Mouse (Mus musculus) embryo, embryonic 9.5 days (tissue): ENCODE measurements around the gene Npnt.

ENCODE experiments used
- DNase-seq: peaks from one replicate; pipeline ENCODE4 v3.0.0-alpha.2; 2017; ENCODE audit errors: extremely low spot score

Npnt gene

DNA sequence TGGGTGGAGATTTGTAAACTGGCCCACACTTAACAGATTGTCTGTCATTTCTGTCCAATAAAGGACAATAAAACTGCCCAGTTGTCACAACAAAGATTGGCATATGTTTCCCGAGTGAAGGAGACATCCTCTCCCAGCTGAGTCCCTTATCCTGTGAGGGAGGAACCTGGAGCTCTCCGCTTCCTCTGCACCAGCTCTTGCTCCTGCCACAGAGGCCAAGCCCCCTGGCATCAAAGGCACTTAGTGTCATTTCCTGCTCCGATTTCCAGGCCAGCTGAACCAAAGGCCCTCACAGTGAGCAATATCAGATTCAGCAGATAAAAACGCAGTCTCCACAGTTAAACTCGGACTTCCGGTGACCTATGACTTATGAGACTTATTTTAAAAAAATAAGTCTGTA is 93.4 kb downstream of the Npnt start:
- no peak for DNase-seq

DNA sequence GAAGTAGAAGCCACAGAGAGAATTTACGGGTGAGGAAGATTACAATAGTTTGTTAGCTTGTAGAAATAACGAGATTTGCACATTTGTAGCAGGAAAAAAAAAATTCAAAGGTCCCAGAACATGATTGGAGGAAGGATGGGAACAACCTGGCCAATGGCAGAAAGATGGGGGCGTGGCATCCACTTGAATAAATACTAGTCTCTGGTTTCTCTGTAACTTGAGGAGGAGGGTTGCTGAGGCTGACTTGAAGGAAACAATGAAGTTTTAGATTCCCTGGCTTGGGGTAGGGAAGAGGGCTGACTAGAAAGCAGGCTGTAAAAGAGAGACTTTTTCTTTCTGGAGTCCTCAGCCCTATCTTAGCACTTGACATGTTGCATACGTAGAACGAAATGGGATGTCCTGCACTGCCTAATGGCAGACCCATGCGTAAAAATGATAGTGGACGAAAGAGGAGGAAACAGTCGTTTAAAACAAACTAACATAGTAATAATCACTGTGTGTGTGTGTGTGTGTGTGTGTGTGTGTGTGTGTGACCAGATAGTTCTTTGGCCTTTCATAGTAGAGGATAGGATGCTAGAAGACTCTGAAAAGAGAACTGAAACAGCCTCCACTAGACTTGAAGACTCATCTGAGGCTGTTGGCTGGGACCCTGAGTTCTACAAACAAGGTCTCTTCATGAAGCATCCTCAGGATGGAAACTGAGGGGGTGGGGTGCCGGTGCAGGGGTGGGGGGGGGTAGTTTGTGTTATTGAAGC is 94.5 kb downstream of the Npnt start:
- DNase-seq: peak; percentile 43

DNA sequence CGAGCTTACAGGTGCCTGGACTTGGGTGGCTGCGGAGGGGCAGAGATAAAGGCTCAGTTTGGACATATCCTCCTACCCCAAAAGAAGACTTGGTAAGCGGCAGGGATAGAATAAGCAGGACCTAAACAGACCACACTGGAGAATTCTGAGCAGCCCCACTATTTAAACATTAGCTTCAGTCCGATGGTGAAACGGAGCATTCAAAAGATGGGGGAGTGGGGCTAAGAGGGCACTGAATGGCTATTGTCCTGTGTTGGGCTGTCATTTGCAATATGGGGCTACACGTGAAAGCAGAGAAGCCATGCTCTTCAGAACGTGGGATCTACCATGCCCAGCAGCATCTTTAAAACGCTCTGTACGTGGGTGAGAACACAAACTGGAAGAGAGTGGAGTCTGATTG is 95.8 kb downstream of the Npnt start:
- DNase-seq: no peak

DNA sequence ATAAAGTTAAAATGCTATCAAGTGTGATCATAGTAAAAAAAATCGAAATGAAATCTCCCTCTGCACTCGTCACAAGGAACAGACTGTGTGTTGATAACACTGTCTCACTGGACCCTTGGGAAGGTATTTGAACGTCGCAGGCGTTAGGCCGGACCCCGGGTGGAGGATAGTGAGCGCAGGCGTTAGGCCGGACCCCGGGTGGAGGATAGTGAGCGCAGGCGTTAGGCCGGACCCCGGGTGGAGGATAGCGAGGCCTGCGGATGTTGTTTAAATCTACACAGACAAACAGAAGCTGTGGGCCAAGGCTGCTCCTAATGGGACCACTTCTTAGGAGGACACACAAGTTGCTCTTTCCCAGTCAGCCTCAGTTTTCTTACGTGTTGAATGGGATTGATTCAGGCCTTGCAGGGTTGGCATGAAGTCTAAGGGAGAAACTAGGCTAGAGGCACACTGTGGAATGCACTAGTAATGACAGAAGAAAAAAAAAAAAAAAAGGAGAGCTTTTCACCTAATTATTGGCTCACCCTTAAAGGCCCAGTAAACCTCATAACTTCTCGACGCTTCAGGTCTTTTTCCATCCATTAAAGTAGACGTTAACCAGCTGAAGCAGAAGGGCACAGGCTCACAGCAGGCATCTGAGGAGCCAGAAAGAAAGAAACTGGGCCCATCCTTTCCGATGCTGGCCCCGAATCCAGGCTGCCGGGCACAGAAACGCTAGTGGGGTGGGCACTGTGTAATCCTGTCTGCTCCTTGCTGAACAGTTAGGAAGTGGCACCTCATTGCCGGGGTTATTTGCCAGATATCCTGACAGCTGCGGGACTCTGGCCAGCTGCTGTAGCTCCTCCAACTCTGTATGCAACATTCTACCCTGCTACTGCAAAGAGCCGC is 98.0 kb downstream of the Npnt start:
- DNase-seq: no peak

DNA sequence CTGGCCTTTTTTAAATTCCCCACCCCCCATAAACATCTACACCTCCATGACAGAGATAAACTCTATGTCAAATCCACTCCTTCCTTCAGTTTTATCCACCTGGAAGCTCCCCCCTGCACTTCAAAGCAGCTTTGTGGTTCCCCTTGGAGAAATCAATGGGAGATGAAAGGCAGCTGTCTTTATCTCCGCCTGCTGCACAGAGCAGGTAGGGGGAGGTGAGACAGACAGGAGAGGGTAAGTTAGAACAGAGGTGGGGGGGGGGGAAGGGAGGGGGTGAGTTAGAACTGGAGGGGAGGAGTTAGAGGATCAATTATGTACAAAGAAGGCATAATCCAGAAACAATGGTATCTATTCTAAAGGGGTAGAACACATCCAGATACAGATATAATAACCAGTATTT is 98.7 kb downstream of the Npnt start:
- no peak for DNase-seq

DNA sequence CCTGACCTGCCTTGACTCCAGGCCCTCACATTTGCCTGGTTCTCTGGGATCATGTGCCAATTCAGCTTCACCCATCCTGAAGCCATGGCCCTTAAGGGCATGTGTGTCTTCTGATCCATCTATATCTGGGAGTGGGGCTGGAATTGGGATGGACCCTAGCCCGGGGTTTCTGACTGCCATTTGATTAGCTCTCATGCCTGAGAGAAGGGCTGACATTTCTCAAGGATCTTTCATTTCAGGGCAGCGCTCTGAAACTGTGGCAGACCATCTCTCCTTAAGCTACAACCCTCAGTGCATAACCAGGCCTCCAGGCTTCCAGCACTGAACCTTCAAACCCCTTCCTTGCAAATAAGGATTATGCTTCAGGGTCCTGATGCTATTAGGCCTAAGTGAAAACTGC is 99.7 kb downstream of the Npnt start:
- DNase-seq: no peak

DNA sequence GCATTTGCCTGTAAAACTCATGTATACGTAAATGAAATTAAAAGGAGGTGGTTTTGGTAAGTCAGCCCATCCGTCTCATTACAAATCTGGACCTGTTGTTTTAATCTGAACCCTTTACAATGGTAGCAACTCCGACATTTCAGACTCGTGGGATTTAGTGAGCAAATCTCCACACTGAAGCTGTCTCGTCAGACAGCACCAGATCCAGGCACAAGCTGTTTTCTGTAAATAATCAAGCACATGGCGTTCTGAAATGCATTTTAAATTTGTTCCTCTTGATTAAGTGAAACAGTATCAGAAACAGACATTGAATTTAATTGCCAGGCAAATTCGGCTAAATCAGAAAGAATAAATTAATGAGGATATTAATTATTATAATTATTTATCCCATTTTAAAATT is 100.4 kb downstream of the Npnt start:
- no peak for DNase-seq

DNA sequence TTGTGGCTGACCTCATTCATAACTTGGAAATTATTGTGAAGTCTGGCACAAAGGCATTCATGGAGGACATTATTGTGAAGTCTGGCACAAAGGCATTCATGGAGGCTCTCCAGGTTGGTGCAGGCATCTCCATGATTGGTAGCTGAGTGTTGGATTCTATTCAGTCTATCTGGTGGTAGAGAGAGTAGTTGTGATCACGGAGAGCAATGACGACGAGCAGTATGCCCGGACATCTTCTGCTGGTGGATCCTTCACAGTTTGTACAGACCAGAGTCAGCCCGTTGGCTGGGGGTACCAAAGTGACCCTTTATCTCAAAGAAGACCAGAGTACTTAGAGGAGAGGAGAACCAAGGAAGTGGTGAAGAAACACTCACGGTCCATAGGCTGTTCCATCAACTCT is 107.4 kb downstream of the Npnt start:
- no peak for DNase-seq

DNA sequence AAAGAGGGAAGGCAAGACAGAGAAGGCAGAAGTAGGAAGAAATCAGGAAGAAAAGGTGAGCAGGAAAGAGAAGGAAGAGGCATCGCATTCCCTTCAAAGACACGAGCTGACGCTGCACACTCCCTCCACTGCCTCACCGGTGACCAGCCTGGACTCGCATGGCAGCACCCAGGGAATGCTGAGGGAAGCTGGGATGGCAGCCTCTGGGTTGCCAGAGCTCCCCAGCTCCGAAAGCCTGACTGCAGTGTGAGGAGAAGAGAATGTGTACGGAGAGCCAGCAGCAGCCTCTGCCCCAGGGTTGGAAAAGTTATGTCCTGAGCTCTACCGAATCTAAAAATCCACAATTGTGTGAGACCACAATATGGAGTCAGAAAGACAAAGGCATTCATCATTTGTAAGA is 110.6 kb downstream of the Npnt start:
- no peak for DNase-seq

DNA sequence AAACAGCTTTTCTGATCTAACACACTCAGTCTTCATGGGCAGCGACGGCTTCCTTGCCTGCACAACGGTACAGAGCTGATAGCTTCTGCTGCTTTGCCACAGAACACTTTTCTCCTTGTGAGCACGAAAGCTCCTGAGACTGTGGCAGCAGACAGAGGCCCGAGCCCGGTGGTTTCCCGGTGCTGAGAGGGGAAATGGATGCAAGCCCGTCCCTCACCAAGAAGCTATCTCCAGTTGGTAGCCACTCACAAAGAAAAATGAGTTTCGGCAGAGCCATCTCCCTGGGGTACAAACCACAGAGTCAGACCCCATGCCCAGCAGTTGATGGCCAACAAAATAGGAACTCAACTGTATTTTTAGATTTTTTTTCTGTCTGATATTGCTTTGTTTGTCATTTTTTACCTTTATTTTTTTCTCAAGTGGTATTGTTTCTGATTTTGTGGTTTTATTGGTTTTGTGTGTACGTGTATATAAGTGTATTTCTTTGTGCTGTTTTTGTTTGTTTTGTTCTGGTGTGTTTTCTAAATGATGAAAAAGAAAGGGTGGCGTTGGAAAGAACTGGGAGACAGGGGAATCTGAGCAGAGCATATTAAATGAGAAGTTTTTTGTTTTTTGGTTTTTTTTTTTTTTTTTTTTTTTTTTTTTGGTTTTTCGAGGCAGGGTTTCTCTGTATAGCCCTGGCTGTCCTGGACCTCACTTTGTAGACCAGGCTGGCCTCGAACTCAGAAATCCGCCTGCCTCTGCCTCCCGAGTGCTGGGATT is 111.3 kb downstream of the Npnt start:
- no peak for DNase-seq

DNA sequence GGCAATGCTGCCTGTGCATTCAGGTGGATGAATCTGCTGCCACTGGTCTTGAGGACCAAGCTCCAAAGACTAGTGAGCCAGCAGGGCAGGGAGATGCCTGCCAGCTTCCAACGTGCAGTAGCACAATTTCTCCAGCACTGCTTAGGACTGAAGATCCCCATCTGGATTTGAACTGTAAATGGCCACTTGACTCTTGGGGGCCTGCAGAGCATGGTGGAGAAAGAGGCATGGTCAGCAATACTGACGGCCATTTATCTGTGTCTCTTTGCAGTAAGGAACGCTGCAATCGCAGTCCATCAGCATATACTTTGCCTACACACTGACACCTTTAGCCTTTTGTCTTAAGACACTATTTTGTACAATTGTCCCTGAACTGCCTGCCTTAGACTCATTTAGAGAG is 113.0 kb downstream of the Npnt start:
- DNase-seq: no peak

DNA sequence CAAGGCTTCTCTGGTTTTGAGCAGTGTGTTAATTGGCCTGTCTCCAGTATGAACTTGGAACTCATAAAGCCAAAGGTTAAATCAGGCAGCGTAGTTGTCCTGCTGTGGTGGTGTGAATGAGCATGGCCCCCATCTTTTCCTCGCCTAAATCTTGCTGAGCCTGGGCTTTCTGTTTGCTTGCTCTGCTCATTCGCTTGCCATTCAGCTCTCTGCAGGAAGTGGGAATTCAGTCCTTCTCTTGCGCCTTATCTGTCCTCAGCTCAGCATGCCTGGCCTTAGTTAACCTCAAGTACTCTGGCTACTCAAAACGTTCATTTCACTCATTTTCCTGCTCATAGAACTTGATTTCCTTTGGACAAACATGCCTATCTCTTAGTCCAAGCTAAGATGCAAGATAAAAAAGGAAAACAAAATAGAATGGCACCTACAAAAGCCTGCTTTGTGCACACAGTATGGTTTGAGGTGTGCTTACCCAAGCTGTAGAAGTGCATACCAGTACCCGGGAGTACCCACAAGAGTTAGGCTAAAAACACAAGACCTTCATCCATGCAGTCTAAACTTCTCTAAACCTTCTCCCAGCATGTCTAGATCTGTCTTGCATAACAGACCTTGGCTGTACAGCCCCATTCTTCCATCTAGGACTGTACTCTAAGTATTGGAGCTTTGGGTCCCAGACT is 114.8 kb downstream of the Npnt start:
- no peak for DNase-seq
